Mouse (Mus musculus) small intestine, adult 2 months (tissue): ENCODE measurements at regions not wholly inside any gene's neighbourhood (a gene's known extent, or its start where the extent isn't known, plus 50 kb on each side); places are given as distances from the start of the nearest gene placed in this dataset.

ENCODE experiments used
- H3K27ac ChIP-seq: fragments of 200-500 bp; 2 replicates; pipeline ENCODE4 v1.5.1; 2012; ENCODE audit warnings: low read depth, low read length, control low read depth, inconsistent platforms; ENCODE audit not compliant: insufficient read depth
- H3K27me3 ChIP-seq: fragments of 200-500 bp; 2 replicates; pipeline ENCODE4 v1.6.1; 2012; ENCODE audit warnings: mild to moderate bottlenecking, moderate library complexity, low read length, inconsistent platforms; ENCODE audit not compliant: control insufficient read depth, insufficient read depth
- H3K36me3 ChIP-seq: fragments of 200-500 bp; 2 replicates; pipeline ENCODE4 v1.6.1; 2012; ENCODE audit warnings: mild to moderate bottlenecking, low read length, control low read depth, inconsistent platforms; ENCODE audit not compliant: control insufficient read depth, insufficient read depth
- H3K4me1 ChIP-seq: fragments of 200-500 bp; 2 replicates; pipeline ENCODE4 v1.6.1; 2012; ENCODE audit warnings: low read length, inconsistent platforms, mixed read lengths; ENCODE audit not compliant: control insufficient read depth, insufficient read depth, insufficient read length
- H3K4me3 ChIP-seq: fragments of 200-500 bp; 2 replicates; pipeline ENCODE4 v1.5.1; 2012; ENCODE audit warnings: low read depth, mild to moderate bottlenecking, control low read depth, inconsistent platforms, low read length, moderate library complexity
- CTCF ChIP-seq: fragments of 200-500 bp; IDR thresholded peaks from 2 replicates; pipeline ENCODE4 v1.5.1; 2012; ENCODE audit warnings: low read depth, mild to moderate bottlenecking, control low read depth, inconsistent platforms, low read length, moderate library complexity, mixed read lengths; ENCODE audit not compliant: insufficient replicate concordance, insufficient read length; ENCODE audit errors: extremely low read depth
- POLR2A ChIP-seq: fragments of 200-500 bp; IDR thresholded peaks from 2 replicates; pipeline ENCODE4 v1.6.1; 2012; ENCODE audit warnings: low read depth, mild to moderate bottlenecking, control low read depth, inconsistent platforms, low read length, moderate library complexity
- WGBS: fragments of 180-500 bp; shearing (Covaris S2); methylation state at CpG from one replicate; pipeline ENCODE4 v1.1.7; 2018; 5-methylcytosine and 5-hydroxymethylcytosine counted together

GRCm38 (mm10) chr13:72282764-72283163 lies 319.2 kb upstream of the Irx1 start:
- H3K4me1 ChIP-seq, result no peaks in the 10 kb centered on the region

DNA sequence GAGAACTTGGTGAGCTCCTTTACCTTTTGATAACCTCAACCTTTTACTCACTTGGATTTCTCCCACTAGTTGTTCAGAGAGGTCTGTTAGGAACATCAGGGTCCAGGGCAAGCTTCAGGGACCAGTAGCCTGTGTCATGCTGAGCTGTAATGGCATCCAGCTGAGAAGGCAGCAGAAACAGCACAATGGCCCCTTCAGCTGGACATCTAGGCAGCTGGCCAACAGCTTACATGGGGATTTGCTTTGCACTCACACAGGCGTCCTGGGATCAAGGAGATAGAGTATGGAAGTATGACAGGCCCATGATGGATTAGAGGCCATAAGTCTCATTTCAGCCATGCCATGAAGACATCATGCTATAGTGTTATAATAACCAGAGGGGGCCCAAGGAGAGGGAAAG lies 320.2 kb upstream of the Irx1 start:
- Histone ChIP-seq H3K27ac (no peak overlapping the region), H3K27me3 (no peaks in the 10 kb centered on the region), H3K36me3 (no peaks in the 10 kb centered on the region), H3K4me3 (no peak overlapping the region), H3K4me1 (no peaks in the 10 kb centered on the region)
- no peak for TF ChIP-seq CTCF
- TF ChIP-seq POLR2A, result no peak
- 49% methylated on average over 1 of the region's 1 CpGs for WGBS

More at GRCm38 (mm10) chr13:72282764-72283163, 319.2 kb upstream of the Irx1 start:
- no peaks in the 10 kb centered on the region for H3K27me3 ChIP-seq
- no peak overlapping the region for H3K4me3 ChIP-seq
- 33% methylated on average over 3 of the region's 3 CpGs for WGBS
- H3K36me3 ChIP-seq, result no peaks in the 10 kb centered on the region
- TF ChIP-seq POLR2A, result no peak
- no peak for TF ChIP-seq CTCF
- no peak overlapping the region for H3K27ac ChIP-seq

- Histone ChIP-seq H3K27ac (no peak overlapping the region), H3K36me3 (no peaks in the 10 kb centered on the region), H3K27me3 (no peaks in the 10 kb centered on the region), H3K4me3 (no peak overlapping the region), H3K4me1 (no peaks in the 10 kb centered on the region)
- WGBS, result 93% methylated on average over 4 of the region's 4 CpGs
- TF ChIP-seq POLR2A, result no peak
- TF ChIP-seq CTCF, result no peak
These were observed 322.8 kb upstream of the Irx1 start for GRCm38 (mm10) chr13:72286301-72286700.

GRCm38 (mm10) chr13:72288381-72289092 lies 325.0 kb upstream of the Irx1 start:
- H3K36me3 ChIP-seq, result no peaks in the 10 kb centered on the region
- WGBS, result 65% methylated on average over 13 of the region's 13 CpGs
- no peaks in the 10 kb centered on the region for H3K4me1 ChIP-seq
- no peak overlapping the region for H3K4me3 ChIP-seq
- H3K27me3 ChIP-seq, result no peaks in the 10 kb centered on the region; the same call in 1 of the 2 replicates
- TF ChIP-seq CTCF, result no peak
- H3K27ac ChIP-seq, result no peak overlapping the region

GRCm38 (mm10) chr13:72289093-72289501 lies 325.6 kb upstream of the Irx1 start:
- Histone ChIP-seq H3K36me3 (no peaks in the 10 kb centered on the region), H3K27me3 (no peaks in the 10 kb centered on the region; the same call in 1 of the 2 replicates), H3K27ac (no peak overlapping the region), H3K4me3 (no peak overlapping the region), H3K4me1 (no peaks in the 10 kb centered on the region)
- no peak for TF ChIP-seq CTCF
- no peak for TF ChIP-seq POLR2A
- 29% methylated on average over 10 of the region's 10 CpGs for WGBS

DNA sequence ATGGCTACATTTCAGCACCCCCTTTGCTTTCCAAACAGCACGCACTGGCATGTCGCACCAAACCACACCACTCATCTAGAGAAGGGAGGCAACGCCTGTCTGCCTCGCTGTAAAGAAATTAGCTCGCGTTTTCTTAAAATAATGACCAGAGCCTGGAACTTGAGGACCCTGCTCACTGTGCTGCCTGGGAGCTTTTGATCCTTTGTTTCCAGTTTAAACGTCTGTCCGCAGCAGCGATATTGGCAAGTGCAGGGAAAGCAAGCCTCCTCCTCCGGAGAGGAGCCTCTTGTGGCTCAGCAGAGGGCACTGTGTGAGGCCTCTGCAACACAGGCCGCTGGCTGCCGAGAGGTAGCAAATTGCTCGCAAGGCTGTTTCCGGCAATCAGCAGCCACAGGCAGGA lies 328.8 kb upstream of the Irx1 start:
- 19% methylated on average over 14 of the region's 14 CpGs for WGBS
- no peak overlapping the region for H3K27ac ChIP-seq
- H3K4me1 ChIP-seq, result no peaks in the 10 kb centered on the region
- TF ChIP-seq CTCF, result no peak
- no peak for TF ChIP-seq POLR2A
- no peak overlapping the region for H3K4me3 ChIP-seq
- H3K27me3 ChIP-seq, result no peaks in the 10 kb centered on the region; the same call in 1 of the 2 replicates
- no peaks in the 10 kb centered on the region for H3K36me3 ChIP-seq

- WGBS, result 42% methylated on average over 10 of the region's 10 CpGs
These were observed 329.7 kb upstream of the Irx1 start for GRCm38 (mm10) chr13:72293059-72293694.

More at GRCm38 (mm10) chr13:72293059-72293694, 329.7 kb upstream of the Irx1 start:
- Histone ChIP-seq H3K27me3 (no peaks in the 10 kb centered on the region; the same call in 1 of the 2 replicates), H3K4me1 (no peaks in the 10 kb centered on the region), H3K4me3 (no peak overlapping the region), H3K36me3 (no peaks in the 10 kb centered on the region), H3K27ac (no peak overlapping the region)
- no peak for TF ChIP-seq CTCF
- no peak for TF ChIP-seq POLR2A
